Mouse (Mus musculus) midbrain, embryonic 15.5 days (tissue): Measurements from ENCODE around the gene Arl9. TPM values are rescaled to one million over a fixed set of nuclear protein-coding genes. Genes with fewer than 3 reads are reported as not detected.
"Not testable (repeated sequence)": the region's sequence is repeated elsewhere in the genome, so short reads cannot be mapped to it uniquely, and the experiment has no call there.

ENCODE experiments used
- ATAC-seq: fragments of 200-750 bp; cut with Nextera tagmentation; replicated peaks from 2 replicates; pipeline ENCODE4 v1.8.0; 2017; ENCODE audit warnings: moderate TSS enrichment
- H3K27ac ChIP-seq: fragments of 300-500 bp; sonication (generic); 2 replicates; pipeline ENCODE4 v1.5.1; 2015; ENCODE audit warnings: mild to moderate bottlenecking, inconsistent platforms
- H3K27me3 ChIP-seq: fragments of 300-500 bp; sonication (generic); replicated peaks from 2 replicates; pipeline ENCODE4 v1.6.1; 2015; ENCODE audit warnings: inconsistent platforms
- H3K36me3 ChIP-seq: fragments of 300-500 bp; sonication (generic); replicated peaks from 2 replicates; pipeline ENCODE4 v1.6.1; 2015; ENCODE audit warnings: inconsistent platforms
- H3K4me1 ChIP-seq: fragments of 300-500 bp; sonication (generic); 2 replicates; pipeline ENCODE4 v1.6.1; 2015; ENCODE audit warnings: inconsistent platforms
- H3K4me2 ChIP-seq: fragments of 300-500 bp; sonication (generic); 2 replicates; pipeline ENCODE4 v1.6.1; 2015; ENCODE audit warnings: inconsistent platforms, mild to moderate bottlenecking, moderate library complexity
- H3K4me3 ChIP-seq: fragments of 300-500 bp; sonication (generic); 2 replicates; pipeline ENCODE4 v1.5.1; 2015; ENCODE audit warnings: mild to moderate bottlenecking, inconsistent platforms
- H3K9ac ChIP-seq: fragments of 300-500 bp; sonication (generic); 2 replicates; pipeline ENCODE4 v1.6.1; 2015; ENCODE audit warnings: mild to moderate bottlenecking, inconsistent platforms
- H3K9me3 ChIP-seq: fragments of 300-500 bp; sonication (generic); 2 replicates; pipeline ENCODE4 v1.6.1; 2016; ENCODE audit warnings: inconsistent platforms
- WGBS: fragments of 180-500 bp; shearing (Covaris S2); methylation state at CpG from one replicate; pipeline ENCODE4 v1.1.7; 2015; ENCODE audit warnings: mixed read lengths; 5-methylcytosine and 5-hydroxymethylcytosine counted together
- polyA plus RNA-seq: library from polyadenylated mRNA; unstranded; fragments of >200 nt; fragmentation: Nextera tagmentation; extraction: Ambion mirVana; gene quantifications from 2 replicates; pipeline ENCODE4 v1.2.1, GENCODE M21; 2015

The Arl9 gene
- polyA plus RNA-seq: not detected in 2 replicates

- Histone ChIP-seq H3K27me3 (no peaks in the 10 kb centered on the region), H3K9me3 (no peaks in the 10 kb centered on the region), H3K9ac (no peak within 1 kb of the TSS), H3K4me1 (no peaks in the 10 kb centered on the region), H3K4me3 (no peak within 1 kb of the TSS), H3K36me3 (0 out of 2 replicates have a peak, but pooled peaks cover 4% of the 10 kb centered on the region), H3K4me2 (no peak within 1 kb of the TSS), H3K27ac (no peak within 1 kb of the TSS)
- no peak for ATAC-seq
- 94% methylated on average over 6 of the region's 6 CpGs for WGBS
Observed at GRCm38 (mm10) chr5:77004051-77004821, at the start of gene Arl9. Gene Arl9, plus strand, starts transcription at chr5:77004055.

DNA sequence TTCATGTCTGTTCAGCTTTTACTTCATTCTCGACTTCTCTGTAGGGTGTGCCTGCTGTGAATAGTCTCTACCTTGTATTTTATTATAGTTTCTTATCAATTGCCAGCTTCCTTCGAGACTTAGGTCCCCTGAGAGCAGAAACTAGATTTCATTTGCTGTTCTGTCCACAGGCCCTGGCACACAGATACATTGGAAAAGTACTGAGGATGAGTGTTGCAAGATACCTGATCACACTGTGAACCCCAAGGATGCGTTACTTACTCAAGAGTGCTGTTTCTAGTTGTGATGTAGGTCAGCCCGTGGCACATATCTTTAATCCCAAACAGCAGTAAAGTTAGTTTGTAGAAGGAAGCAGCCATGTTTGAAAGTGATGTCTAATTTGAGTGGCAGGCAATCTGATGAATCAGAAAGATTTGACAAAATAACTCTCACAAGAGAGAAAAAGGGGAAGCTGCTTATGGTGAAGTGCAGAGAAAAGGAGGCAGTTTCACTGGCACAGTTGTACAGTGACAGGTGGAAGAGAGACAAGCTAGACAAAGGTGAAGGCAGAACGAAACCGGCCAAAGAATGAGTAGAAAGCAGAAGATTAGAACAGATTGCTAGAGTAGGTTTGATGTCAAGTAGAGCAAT is 49.5 kb upstream of the Arl9 start:
- Histone ChIP-seq H3K27ac (no peak overlapping the region), H3K4me3 (no peak overlapping the region), H3K4me1 (peaks cover 24% of the 10 kb centered on the region), H3K4me2 (no peak overlapping the region), H3K27me3 (no peaks in the 10 kb centered on the region), H3K9me3 (no peaks in the 10 kb centered on the region), H3K9ac (no peak overlapping the region), H3K36me3 (peaks cover 14% of the 10 kb centered on the region; the same call in 1 of the 2 replicates)
- ATAC-seq: no peak
- WGBS: 85% methylated on average over 6 of the region's 6 CpGs

DNA sequence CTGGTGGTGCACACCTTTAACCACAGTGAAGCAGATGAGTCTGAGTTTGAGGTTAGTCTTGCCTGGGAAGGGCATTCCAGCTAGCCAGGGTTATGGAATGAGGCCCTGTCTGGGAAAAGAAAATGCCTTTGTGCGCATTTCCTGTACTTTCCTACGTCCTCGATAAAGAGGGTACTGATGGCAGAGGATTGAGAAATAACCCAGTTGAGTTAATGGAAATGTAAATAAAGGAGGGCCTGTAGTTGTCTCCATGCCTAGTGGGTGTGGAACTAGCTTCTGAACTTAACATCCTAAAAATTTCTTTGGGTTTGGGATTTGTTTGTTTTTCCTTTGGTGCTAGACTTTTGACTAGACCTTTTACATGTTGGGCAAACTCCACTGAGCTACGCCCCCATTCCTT is 48.4 kb upstream of the Arl9 start:
- Histone ChIP-seq H3K9ac (no peak overlapping the region), H3K4me1 (peaks cover 13% of the 10 kb centered on the region), H3K9me3 (no peaks in the 10 kb centered on the region), H3K4me2 (no peak overlapping the region), H3K27ac (no peak overlapping the region), H3K27me3 (no peaks in the 10 kb centered on the region), H3K36me3 (peaks cover 15% of the 10 kb centered on the region; the same call in 1 of the 2 replicates), H3K4me3 (no peak overlapping the region)
- WGBS: 92% methylated on average over 4 of the region's 4 CpGs
- ATAC-seq: no peak

GRCm38 (mm10) chr5:76957954-76958353 is 45.9 kb upstream of the Arl9 start:
- no peak for ATAC-seq
- no peak overlapping the region for H3K27ac ChIP-seq
- 100% methylated on average over 1 of the region's 1 CpGs for WGBS
- peaks cover 22% of the 10 kb centered on the region for H3K36me3 ChIP-seq
- H3K9ac ChIP-seq: no peak overlapping the region
- H3K4me3 ChIP-seq: no peak overlapping the region
- H3K27me3 ChIP-seq: no peaks in the 10 kb centered on the region
- no peak overlapping the region for H3K4me2 ChIP-seq
- no peaks in the 10 kb centered on the region; the same call in 1 of the 2 replicates for H3K4me1 ChIP-seq
- H3K9me3 ChIP-seq: no peaks in the 10 kb centered on the region

GRCm38 (mm10) chr5:76959587-76959986 is 44.3 kb upstream of the Arl9 start:
- WGBS: 88% methylated on average over 5 of the region's 5 CpGs
- H3K36me3 ChIP-seq: peaks cover 29% of the 10 kb centered on the region
- no peak overlapping the region for H3K27ac ChIP-seq
- no peaks in the 10 kb centered on the region for H3K27me3 ChIP-seq
- no peak for ATAC-seq
- H3K4me2 ChIP-seq: no peak overlapping the region
- H3K9me3 ChIP-seq: no peaks in the 10 kb centered on the region
- no peaks in the 10 kb centered on the region for H3K4me1 ChIP-seq
- no peak overlapping the region for H3K9ac ChIP-seq
- H3K4me3 ChIP-seq: no peak overlapping the region

- Histone ChIP-seq H3K4me3 (no peak overlapping the region), H3K4me2 (no peak overlapping the region), H3K9me3 (no peaks in the 10 kb centered on the region), H3K27me3 (no peaks in the 10 kb centered on the region), H3K36me3 (peaks cover 28% of the 10 kb centered on the region), H3K4me1 (no peaks in the 10 kb centered on the region), H3K9ac (no peak overlapping the region), H3K27ac (no peak overlapping the region)
- ATAC-seq: no peak
- 89% methylated on average over 11 of the region's 11 CpGs for WGBS
Observed at GRCm38 (mm10) chr5:76962545-76962944, 41.3 kb upstream of the Arl9 start.

GRCm38 (mm10) chr5:76964651-76965050 is 39.2 kb upstream of the Arl9 start:
- peaks cover 39% of the 10 kb centered on the region for H3K36me3 ChIP-seq
- no peaks in the 10 kb centered on the region for H3K9me3 ChIP-seq
- no peaks in the 10 kb centered on the region for H3K27me3 ChIP-seq
- H3K4me2 ChIP-seq: no peak overlapping the region
- ATAC-seq: no peak
- H3K4me1 ChIP-seq: no peaks in the 10 kb centered on the region
- no peak overlapping the region for H3K9ac ChIP-seq
- H3K27ac ChIP-seq: no peak overlapping the region
- 94% methylated on average over 3 of the region's 3 CpGs for whole genome bisulfite sequencing
- H3K4me3 ChIP-seq: no peak overlapping the region

DNA sequence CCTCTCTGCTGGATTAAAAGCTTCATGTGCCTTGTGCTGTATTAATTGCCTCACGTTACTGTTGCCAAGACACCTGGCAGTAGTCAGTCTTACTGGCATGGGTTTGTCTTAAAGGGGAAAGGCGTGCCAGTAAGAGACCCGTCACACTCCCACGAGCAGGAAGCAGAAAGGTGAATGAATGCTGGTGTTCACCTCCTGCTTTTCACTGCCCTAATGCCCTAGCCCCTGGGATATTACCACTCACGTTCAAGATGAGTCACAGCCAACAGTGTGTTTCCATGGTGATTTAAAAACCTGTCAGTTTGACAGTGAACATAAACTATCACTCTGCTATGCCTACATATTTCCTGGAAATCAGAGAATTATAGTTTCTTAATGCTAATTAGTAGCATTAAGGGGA is 34.6 kb upstream of the Arl9 start:
- Histone ChIP-seq H3K9ac (no peak overlapping the region), H3K27ac (no peak overlapping the region), H3K36me3 (peaks cover 27% of the 10 kb centered on the region), H3K4me3 (no peak overlapping the region), H3K9me3 (no peaks in the 10 kb centered on the region), H3K4me1 (peaks cover 10% of the 10 kb centered on the region), H3K4me2 (no peak overlapping the region), H3K27me3 (no peaks in the 10 kb centered on the region)
- WGBS: 80% methylated on average over 5 of the region's 5 CpGs
- ATAC-seq: no peak

DNA sequence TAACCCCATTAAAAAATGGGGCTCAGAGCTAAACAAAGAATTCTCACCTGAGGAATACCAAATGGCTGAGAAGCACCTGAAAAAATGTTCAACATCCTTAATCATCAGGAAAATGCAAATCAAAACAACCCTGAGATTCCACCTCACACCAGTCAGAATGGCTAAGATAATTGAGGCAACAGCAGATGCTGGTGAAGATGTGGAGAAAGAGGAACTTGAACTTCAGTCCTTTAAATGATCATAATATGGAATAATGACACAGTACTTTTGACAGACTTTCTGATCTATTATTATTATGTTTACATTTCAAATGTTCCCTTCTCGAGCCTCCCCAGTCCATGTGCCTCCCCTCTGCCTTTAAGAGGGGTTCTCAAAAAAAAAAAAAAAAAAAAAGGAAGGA is 32.7 kb upstream of the Arl9 start:
- not testable (repeated sequence) for H3K27ac ChIP-seq, H3K9me3 ChIP-seq, H3K9ac ChIP-seq, ATAC-seq, H3K4me3 ChIP-seq, H3K27me3 ChIP-seq, H3K4me2 ChIP-seq
- peaks cover 24% of the 10 kb centered on the region for H3K36me3 ChIP-seq
- whole genome bisulfite sequencing: 87% methylated on average over 1 of the region's 1 CpGs
- peaks cover 18% of the 10 kb centered on the region for H3K4me1 ChIP-seq

DNA sequence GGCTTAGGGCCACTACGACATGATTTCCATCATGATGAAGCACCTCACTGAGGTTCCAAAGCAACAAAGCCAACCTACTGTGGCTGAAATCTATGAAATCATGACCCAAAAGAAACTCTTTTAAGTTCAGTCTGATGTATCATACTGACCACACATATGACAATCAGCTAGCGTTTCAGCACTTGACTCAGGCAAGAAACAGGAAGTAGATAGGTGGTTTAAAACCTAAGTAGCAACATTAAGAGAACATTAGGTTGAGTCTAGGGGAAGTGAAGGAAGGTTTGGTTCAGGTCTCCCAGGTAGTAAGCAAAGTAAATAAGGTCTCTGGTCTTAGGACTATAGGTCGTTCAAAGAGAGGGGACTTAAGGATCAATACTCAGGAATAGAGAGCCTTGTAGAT is 30.4 kb upstream of the Arl9 start:
- H3K27ac ChIP-seq: no peak overlapping the region
- H3K9me3 ChIP-seq: no peaks in the 10 kb centered on the region
- H3K9ac ChIP-seq: 0 out of 2 replicates have a peak overlapping the region, but pooled peaks have one; percentile 83
- ATAC-seq: no peak
- WGBS: 70% methylated on average over 3 of the region's 3 CpGs
- H3K4me1 ChIP-seq: peaks cover 20% of the 10 kb centered on the region
- H3K4me2 ChIP-seq: peak overlapping the region; percentile 81
- peak overlapping the region; percentile 99 for H3K4me3 ChIP-seq
- H3K36me3 ChIP-seq: peaks cover 10% of the 10 kb centered on the region
- no peaks in the 10 kb centered on the region for H3K27me3 ChIP-seq

DNA sequence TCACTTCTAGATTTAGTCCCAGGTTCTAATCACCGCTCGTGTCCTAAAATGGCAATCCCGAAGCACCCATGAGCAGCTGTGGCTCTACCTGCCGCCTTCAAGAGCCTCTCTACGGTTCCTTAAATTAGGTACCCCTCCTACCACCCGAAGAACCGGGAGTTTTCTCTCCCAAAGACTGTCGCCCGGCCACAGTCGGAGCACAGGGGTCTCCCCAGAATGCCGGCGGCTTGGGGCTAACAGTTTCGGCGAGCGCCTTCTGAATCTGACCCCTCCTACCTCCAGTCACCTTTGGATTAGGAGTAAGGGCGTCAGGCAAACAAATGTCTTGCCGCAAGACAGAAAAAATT is 29.7 kb upstream of the Arl9 start:
- Histone ChIP-seq H3K4me2 (peak overlapping the region; percentile 81), H3K36me3 (peaks cover 6% of the 10 kb centered on the region), H3K9me3 (no peaks in the 10 kb centered on the region), H3K4me3 (peak overlapping the region; percentile 99), H3K4me1 (peaks cover 20% of the 10 kb centered on the region), H3K27ac (peak overlapping the region; percentile 92), H3K27me3 (no peaks in the 10 kb centered on the region), H3K9ac (peak overlapping the region; percentile 83)
- ATAC-seq: no peak; the same call in 1 of the 2 replicates
- 4% methylated on average over 17 of the region's 17 CpGs for WGBS

DNA sequence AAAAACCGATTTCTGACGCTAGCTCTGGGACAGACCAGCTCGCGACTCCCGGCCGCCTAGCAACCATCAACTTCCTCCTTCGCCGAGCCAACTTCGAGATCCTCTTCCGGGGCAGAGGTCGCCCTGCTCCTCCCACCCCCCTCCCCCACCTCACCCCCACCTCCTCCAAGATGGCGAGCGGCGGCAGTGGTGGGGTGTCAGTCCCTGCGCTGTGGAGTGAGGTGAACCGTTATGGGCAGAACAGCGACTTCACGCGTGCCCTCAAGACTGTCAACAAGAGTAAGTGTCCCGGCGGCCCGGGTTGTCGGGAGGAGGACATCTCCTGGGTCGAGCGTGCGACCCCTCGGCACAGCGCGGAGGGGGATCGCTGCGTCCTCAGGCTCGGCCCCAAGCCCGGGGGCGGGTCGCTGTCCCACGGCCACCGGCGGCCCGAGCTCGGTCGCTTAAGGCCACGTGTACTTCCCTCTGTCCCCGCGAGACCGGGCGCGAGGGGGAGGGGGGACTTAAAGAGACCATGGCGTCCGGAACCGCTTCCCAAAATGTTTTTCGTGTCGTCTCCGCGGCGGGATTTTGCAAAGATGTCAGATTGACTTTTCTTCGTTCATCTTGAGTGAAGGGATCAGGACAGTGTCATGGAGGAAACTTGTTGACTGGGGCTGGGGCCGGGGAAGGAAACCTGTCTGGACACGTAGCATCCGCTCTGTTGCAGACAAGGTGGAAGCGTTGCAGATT is 29.1 kb upstream of the Arl9 start, which contains the start of gene Srp72:
Gene Srp72, plus strand, starts transcription at position 130 of the 732 bp plus-strand sequence.
- ATAC-seq: peak; percentile 95
- Histone ChIP-seq H3K36me3 (peaks cover 10% of the 10 kb centered on the region; the same call in 1 of the 2 replicates), H3K4me3 (peak within 1 kb of the TSS; percentile 99), H3K4me1 (peaks cover 20% of the 10 kb centered on the region), H3K9ac (peak within 1 kb of the TSS; percentile 83), H3K4me2 (peak within 1 kb of the TSS; percentile 81), H3K27me3 (no peaks in the 10 kb centered on the region), H3K9me3 (no peaks in the 10 kb centered on the region), H3K27ac (peak within 1 kb of the TSS; percentile 92)
- under 1% methylated on average over 60 of the region's 60 CpGs for WGBS
